Mouse (Mus musculus) intestine, embryonic 14.5 days (tissue): ENCODE results near the gene Atp6v0d1. TPM values are rescaled to one million over a fixed set of nuclear protein-coding genes. Genes with fewer than 3 reads are reported as not detected.

Experiments
- ATAC-seq: fragments of 200-750 bp; cut with Nextera tagmentation; replicated peaks from 2 replicates; pipeline ENCODE4 v1.8.0; 2017; ENCODE audit warnings: low read depth, moderate number of reproducible peaks, moderate TSS enrichment, moderate library complexity; ENCODE audit not compliant: low FRiP score, low TSS enrichment
- DNase-seq: peaks from one replicate; pipeline ENCODE4 v3.0.0-alpha.2; 2018; ENCODE audit warnings: low spot score
- H3K27ac ChIP-seq: fragments of 300-500 bp; sonication (generic); 2 replicates; pipeline ENCODE4 v1.5.1; 2014; ENCODE audit warnings: low read depth, mild to moderate bottlenecking, control low read depth
- H3K27me3 ChIP-seq: fragments of 300-500 bp; sonication (generic); replicated peaks from 2 replicates; pipeline ENCODE4 v1.6.1; 2014; ENCODE audit warnings: low read length, control low read depth; ENCODE audit not compliant: control insufficient read depth, insufficient read depth
- H3K36me3 ChIP-seq: fragments of 300-500 bp; sonication (generic); 2 replicates; pipeline ENCODE4 v1.6.1; 2014; ENCODE audit warnings: low read length, control low read depth; ENCODE audit not compliant: control insufficient read depth, insufficient read depth
- H3K4me1 ChIP-seq: fragments of 300-500 bp; sonication (generic); replicated peaks from 2 replicates; pipeline ENCODE4 v1.6.1; 2014; ENCODE audit warnings: low read length, control low read depth, mixed read lengths; ENCODE audit not compliant: control insufficient read depth, insufficient read depth
- H3K4me2 ChIP-seq: fragments of 300-500 bp; sonication (generic); 2 replicates; pipeline ENCODE4 v1.6.1; 2014; ENCODE audit warnings: low read length
- H3K4me3 ChIP-seq: fragments of 300-500 bp; sonication (generic); 2 replicates; pipeline ENCODE4 v1.5.1; 2014; ENCODE audit warnings: low read depth, low read length, control low read depth, mixed read lengths
- H3K9ac ChIP-seq: fragments of 300-500 bp; sonication (generic); 2 replicates; pipeline ENCODE4 v1.6.1; 2014; ENCODE audit warnings: mild to moderate bottlenecking, low read length
- H3K9me3 ChIP-seq: fragments of 300-500 bp; sonication (generic); 2 replicates; pipeline ENCODE4 v1.6.1; 2016; ENCODE audit warnings: low read length, control low read depth; ENCODE audit not compliant: control insufficient read depth
- WGBS: fragments of 180-500 bp; shearing (Covaris S2); extraction: QIAGEN DNeasy Blood & Tissue Kit; methylation state at CpG from one replicate; pipeline ENCODE4 v1.1.7; 2014; 5-methylcytosine and 5-hydroxymethylcytosine counted together
- polyA plus RNA-seq: library from polyadenylated mRNA; unstranded; fragments of >200 nt; fragmentation: Nextera tagmentation; extraction: Ambion mirVana; gene quantifications from 2 replicates; pipeline ENCODE4 v1.2.1, GENCODE M21; 2014

Atp6v0d1 gene
- 72.7 and 78.5 TPM in 2 replicates for polyA plus RNA-seq

DNA sequence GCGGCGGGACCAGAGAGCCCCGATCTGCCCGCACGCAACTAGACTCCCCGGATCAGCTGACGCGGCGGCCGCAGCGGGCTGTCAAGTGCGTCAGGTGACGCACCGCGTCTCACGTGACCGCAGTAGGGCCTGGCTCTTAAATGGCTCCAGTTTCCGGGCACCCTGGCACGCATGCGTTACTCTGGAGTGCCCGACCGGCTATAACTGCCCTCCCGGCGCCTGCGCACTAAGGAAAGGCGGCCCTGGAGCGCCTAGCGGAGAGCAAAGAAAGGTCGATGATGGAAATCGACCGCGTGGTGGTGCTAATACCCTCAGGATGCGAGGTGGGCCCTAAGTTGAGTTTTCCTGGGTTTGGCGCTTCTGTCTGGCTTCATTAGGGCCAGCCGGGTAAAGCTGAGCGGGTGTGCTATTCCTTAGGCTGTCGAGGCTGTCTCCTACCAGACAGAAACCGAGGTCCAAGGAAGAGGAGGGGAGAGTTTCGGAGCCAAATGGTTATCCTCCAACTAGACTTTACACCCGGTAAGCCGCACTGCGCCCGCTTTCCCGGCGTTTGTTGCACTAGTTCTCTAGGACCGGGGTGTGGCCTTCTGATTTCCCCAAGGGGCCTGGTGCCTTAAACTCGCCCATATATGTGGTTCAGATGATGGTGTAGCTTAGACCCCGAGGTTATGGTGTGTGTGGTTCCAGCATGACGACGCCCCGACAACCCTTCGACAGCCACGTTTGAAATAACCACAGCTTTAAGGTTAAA is at the start of gene Atp6v0d1:
Gene Atp6v0d1 (minus strand): TSS at position 96 of the 751 bp plus-strand sequence.
- Histone ChIP-seq H3K27me3 (no peaks in the 10 kb centered on the region), H3K9me3 (no peaks in the 10 kb centered on the region), H3K4me2 (peak within 1 kb of the TSS; percentile 77), H3K9ac (peak within 1 kb of the TSS; percentile 76), H3K36me3 (peaks cover 3% of the 10 kb centered on the region; the same call in 1 of the 2 replicates), H3K4me1 (peaks cover 5% of the 10 kb centered on the region; the same call in 1 of the 2 replicates), H3K27ac (no peak within 1 kb of the TSS), H3K4me3 (peak within 1 kb of the TSS; percentile 83)
- DNase-seq, result peak; percentile 95
- peak; percentile 99 for ATAC-seq
- WGBS, result 3% methylated on average over 53 of the region's 53 CpGs

GRCm38 (mm10) chr8:105613830-105614511 is 48.1 kb upstream of the Atp6v0d1 start:
- Histone ChIP-seq H3K9ac (peak overlapping the region; percentile 46), H3K4me2 (peak overlapping the region; percentile 99), H3K36me3 (peaks cover 42% of the 10 kb centered on the region), H3K4me3 (peak overlapping the region; percentile 45), H3K4me1 (peaks cover 9% of the 10 kb centered on the region; the same call in 1 of the 2 replicates), H3K27ac (no peak overlapping the region), H3K27me3 (peaks cover 12% of the 10 kb centered on the region), H3K9me3 (no peaks in the 10 kb centered on the region)
- DNase-seq (peak; percentile 72), ATAC-seq (peak; percentile 71)
- WGBS, result 3% methylated on average over 50 of the region's 50 CpGs

- H3K27me3 ChIP-seq, result peaks cover 12% of the 10 kb centered on the region
- DNase-seq (peak; percentile 71), ATAC-seq (no peak)
- WGBS, result 7% methylated on average over 20 of the region's 20 CpGs
- H3K36me3 ChIP-seq, result peaks cover 33% of the 10 kb centered on the region
- no peak overlapping the region for H3K27ac ChIP-seq
- H3K4me1 ChIP-seq, result peaks cover 9% of the 10 kb centered on the region; the same call in 1 of the 2 replicates
- H3K4me2 ChIP-seq, result peak overlapping the region; percentile 99
- H3K9ac ChIP-seq, result no peak overlapping the region
- peak overlapping the region; percentile 7 for H3K4me3 ChIP-seq
- no peaks in the 10 kb centered on the region for H3K9me3 ChIP-seq
Measured at GRCm38 (mm10) chr8:105613037-105613436, 47.2 kb upstream of the Atp6v0d1 start.

DNA sequence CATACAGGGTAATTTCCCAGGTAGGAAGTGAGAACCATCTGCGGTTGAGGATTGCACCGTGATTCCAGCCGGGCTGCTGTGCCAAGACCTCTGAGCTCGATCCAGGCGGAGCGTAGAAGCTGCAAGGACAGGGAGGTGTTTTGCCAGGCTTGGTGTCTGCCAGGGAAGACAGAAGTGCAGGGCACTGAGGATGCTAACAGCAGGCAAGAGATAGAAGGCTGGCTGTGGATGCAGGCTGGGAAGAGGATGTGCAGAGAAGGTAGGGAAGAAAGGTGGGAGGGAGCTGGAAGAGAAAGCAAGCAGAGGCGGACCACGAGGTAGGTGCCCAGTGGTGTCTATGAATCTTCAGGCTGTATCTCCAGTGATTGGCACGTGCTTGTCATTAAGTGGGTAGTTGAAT is 46.0 kb upstream of the Atp6v0d1 start:
- Histone ChIP-seq H3K36me3 (peaks cover 21% of the 10 kb centered on the region), H3K4me2 (no peak overlapping the region), H3K27me3 (peaks cover 12% of the 10 kb centered on the region), H3K4me3 (no peak overlapping the region), H3K9me3 (no peaks in the 10 kb centered on the region), H3K9ac (no peak overlapping the region), H3K27ac (no peak overlapping the region), H3K4me1 (peaks cover 15% of the 10 kb centered on the region)
- WGBS, result 88% methylated on average over 9 of the region's 9 CpGs
- DNase-seq (no peak), ATAC-seq (no peak)

GRCm38 (mm10) chr8:105609771-105610170 is 43.9 kb upstream of the Atp6v0d1 start:
- 64% methylated on average over 4 of the region's 4 CpGs for WGBS

DNA sequence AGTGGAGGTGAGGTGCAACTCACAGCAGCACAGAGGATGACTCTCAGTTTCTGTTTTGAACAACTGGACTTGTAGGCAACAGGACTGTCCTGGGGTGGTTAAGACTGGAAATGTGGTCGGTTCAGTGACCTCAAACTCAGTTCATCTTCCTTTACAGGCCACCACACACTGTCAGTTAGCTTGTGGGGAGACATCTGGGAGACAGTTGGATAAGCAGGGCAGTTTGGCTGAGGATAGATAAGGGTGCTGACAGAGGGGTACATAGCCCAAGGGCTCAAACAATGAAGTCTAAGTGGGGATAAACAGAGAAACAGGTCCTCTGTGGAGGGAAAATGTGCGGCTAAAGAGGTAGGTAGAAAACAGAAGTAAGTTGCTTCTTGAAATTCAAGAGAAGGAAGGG is 43.5 kb upstream of the Atp6v0d1 start:
- peaks cover 12% of the 10 kb centered on the region for H3K27me3 ChIP-seq
- H3K27ac ChIP-seq, result no peak overlapping the region
- H3K9ac ChIP-seq, result no peak overlapping the region
- no peaks in the 10 kb centered on the region for H3K36me3 ChIP-seq
- ATAC-seq (no peak), DNase-seq (no peak)
- 71% methylated on average over 2 of the region's 2 CpGs for WGBS
- H3K4me3 ChIP-seq, result no peak overlapping the region
- no peak overlapping the region for H3K4me2 ChIP-seq
- no peaks in the 10 kb centered on the region for H3K9me3 ChIP-seq
- H3K4me1 ChIP-seq, result peaks cover 21% of the 10 kb centered on the region

More at GRCm38 (mm10) chr8:105609771-105610170, 43.9 kb upstream of the Atp6v0d1 start:
- Histone ChIP-seq H3K4me3 (no peak overlapping the region), H3K27ac (no peak overlapping the region), H3K36me3 (peaks cover under 1% of the 10 kb centered on the region; the same call in 1 of the 2 replicates), H3K4me1 (peaks cover 20% of the 10 kb centered on the region), H3K9me3 (no peaks in the 10 kb centered on the region), H3K27me3 (peaks cover 12% of the 10 kb centered on the region), H3K4me2 (no peak overlapping the region), H3K9ac (no peak overlapping the region)
- ATAC-seq (no peak), DNase-seq (no peak)

DNA sequence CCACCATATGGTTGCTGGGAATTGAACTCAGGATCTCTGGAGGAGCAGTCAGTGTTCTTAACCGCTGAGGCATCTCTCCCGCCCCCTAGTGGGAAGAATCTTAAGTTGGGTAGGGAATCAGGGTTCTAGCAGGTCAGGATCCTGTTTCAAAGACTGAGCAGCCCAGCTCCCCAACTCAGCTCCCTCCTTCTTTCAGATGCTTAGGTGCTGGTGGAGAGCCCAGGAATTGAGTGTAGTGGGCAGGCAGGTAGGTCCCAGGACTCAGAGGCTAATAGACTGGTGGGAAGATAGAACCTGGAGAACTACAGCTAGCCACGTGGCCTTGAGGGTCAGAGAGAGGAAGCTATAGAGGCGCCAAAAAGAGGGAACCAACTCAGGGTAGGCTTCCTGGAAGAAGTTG is 41.8 kb upstream of the Atp6v0d1 start:
- peaks cover 12% of the 10 kb centered on the region for H3K27me3 ChIP-seq
- H3K9me3 ChIP-seq, result no peaks in the 10 kb centered on the region
- ATAC-seq (no peak), DNase-seq (no peak)
- H3K4me2 ChIP-seq, result no peak overlapping the region
- H3K4me1 ChIP-seq, result peaks cover 17% of the 10 kb centered on the region
- 30% methylated on average over 4 of the region's 4 CpGs for WGBS
- H3K27ac ChIP-seq, result no peak overlapping the region
- H3K9ac ChIP-seq, result no peak overlapping the region
- no peak overlapping the region for H3K4me3 ChIP-seq
- H3K36me3 ChIP-seq, result no peaks in the 10 kb centered on the region

DNA sequence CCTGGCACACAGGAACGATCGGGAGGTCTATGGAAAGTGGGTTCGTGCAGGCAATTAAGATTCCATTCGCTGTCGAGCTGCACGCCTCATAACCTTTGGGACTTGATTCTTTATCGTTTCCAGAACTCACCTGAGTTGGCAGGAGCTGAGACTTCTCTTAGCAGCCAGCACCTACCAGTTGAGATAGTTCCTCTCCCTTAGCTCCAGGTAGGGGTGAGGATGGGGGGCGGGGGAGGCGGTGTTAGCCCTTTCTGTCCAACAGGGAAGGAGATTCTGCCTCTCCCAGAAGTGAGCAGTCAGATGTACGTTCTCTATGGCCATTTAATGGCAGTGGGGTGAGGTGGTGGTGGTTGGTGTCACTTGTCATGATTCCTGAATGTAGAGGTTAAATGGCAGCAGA is 41.2 kb upstream of the Atp6v0d1 start:
- H3K4me2 ChIP-seq, result peak overlapping the region; percentile 93
- 7% methylated on average over 10 of the region's 10 CpGs for WGBS
- H3K27me3 ChIP-seq, result peaks cover 6% of the 10 kb centered on the region
- H3K4me3 ChIP-seq, result peak overlapping the region; percentile 67
- peak overlapping the region; percentile 69; the same call in 1 of the 2 replicates for H3K27ac ChIP-seq
- H3K36me3 ChIP-seq, result no peaks in the 10 kb centered on the region
- ATAC-seq (no peak), DNase-seq (no peak)
- no peaks in the 10 kb centered on the region for H3K9me3 ChIP-seq
- peaks cover 17% of the 10 kb centered on the region for H3K4me1 ChIP-seq
- H3K9ac ChIP-seq, result no peak overlapping the region
